Mouse (Mus musculus) hindbrain, embryonic 15.5 days (tissue): Measurements from ENCODE around the gene Brox. TPM values are rescaled to one million over a fixed set of nuclear protein-coding genes. Genes with fewer than 3 reads are reported as not detected.

Experiments
- polyA plus RNA-seq: library from polyadenylated mRNA; unstranded; fragments of >200 nt; fragmentation: Nextera tagmentation; extraction: Ambion mirVana; gene quantifications from 2 replicates; pipeline ENCODE4 v1.2.1, GENCODE M21; 2015

The Brox gene
- polyA plus RNA-seq, 1 experiment from 2014 or later: 95.8 TPM

Other genes starting within 250 kb of the Brox start
- 7.5 and 8.1 TPM in 2 replicates for gene Disp1, start 75.7 kb downstream of the Brox start, polyA plus RNA-seq
- gene Aida, start 679 bp downstream of the Brox start, polyA plus RNA-seq: 60.4 and 61.1 TPM in 2 replicates
- 109 and 113 TPM in 2 replicates for gene Mia3, start 72.3 kb upstream of the Brox start, polyA plus RNA-seq
- gene Taf1a, start 91.7 kb upstream of the Brox start, polyA plus RNA-seq: 14.4 and 15.4 TPM in 2 replicates
- gene Hhipl2, start 120.9 kb upstream of the Brox start, polyA plus RNA-seq: 0.17 TPM in 1 of 2 replicates, not detected in the other